Comparison of ENCODE assay signal across 12 mouse cellular contexts in the genomic region with DNA sequence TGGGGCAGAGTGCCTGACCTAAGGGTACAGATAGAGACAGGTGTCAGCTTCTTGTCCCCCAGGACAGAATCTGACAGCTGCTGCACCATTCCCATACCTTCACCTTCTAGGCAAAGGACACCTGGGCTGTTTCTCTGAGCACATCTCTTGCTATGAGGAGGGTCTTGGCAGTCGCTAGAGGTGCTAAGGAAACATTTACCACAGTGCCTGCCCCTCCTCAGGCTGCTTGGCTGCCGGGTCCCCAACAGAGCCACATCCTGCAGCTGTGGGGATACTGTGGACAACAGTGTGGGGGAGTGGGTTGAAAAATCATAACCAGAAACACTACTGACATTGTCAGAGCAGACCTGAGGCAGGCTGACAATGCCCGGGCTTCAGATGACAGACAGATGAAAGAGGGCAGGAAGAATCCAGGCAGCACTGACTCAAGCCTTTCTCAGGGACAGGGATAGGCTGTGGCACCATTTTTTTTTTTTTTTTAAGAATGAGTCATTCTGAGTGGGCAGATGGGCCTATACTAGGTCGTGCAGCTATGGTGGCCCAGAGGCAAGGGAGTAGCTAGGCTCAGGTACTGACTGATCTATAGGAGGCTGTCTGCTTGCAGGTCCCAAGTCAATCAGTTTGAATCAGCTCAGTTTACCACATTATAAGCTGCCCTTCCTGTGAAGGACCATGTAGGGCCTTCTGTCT.
A peak's percentile ranks its signal among the peaks of the same experiment; 100 is the strongest.
DNase-seq lines count a peak whose midpoint lies in the region; ATAC-seq and TF ChIP-seq lines count a peak whose summit lies in the region.
"Had no signal": no experiment of that assay in that cellular context is flagged by ENCODE, and none has a peak within 500 bp of the region (broad histone marks: within the 10 kb centered on the region; RNA-seq: fewer than 3 reads in every experiment).

No protein-coding gene starts in this region.

- peak; percentile 19 for DNase-seq in adrenal gland, adult 8-10 months
- DNase-seq in embryonic facial prominence, embryonic 10.5 days (ENCODE audit: low spot score) = no peak
- no peak for DNase-seq in hindbrain, embryonic 10.5 days (ENCODE audit: low spot score)
- DNase-seq in midbrain, embryonic 14.5 days = no peak
- no peak for DNase-seq in thymus, postnatal 4 days
- DNase-seq in gastrocnemius, adult 8-10 months (ENCODE audit: low spot score in 2 of 2) = no peak
- no peak for DNase-seq in kidney, postnatal 25 days
- no peak for DNase-seq in stomach, postnatal 0 days (ENCODE audit: low spot score)
- DNase-seq: kidney, adult 9 months; lung, adult 2 months; thymus, adult 2 months had no signal

- peaks cover 21% of the 10 kb centered on the region for H3K4me1 ChIP-seq in embryonic facial prominence, embryonic 10.5 days
- peaks cover 30% of the 10 kb centered on the region for H3K4me1 ChIP-seq in hindbrain, embryonic 10.5 days (replicated peaks)
- H3K4me1 ChIP-seq in midbrain, embryonic 14.5 days (ENCODE audit: control insufficient read depth, insufficient read depth, low read length) = peaks cover 28% of the 10 kb centered on the region
- no peaks in the 10 kb centered on the region for H3K4me1 ChIP-seq in stomach, postnatal 0 days (replicated peaks; ENCODE audit: control insufficient read depth, insufficient read depth)

- H3K27ac ChIP-seq in embryonic facial prominence, embryonic 10.5 days (replicated peaks) = peak overlapping the region; percentile 54; the same call in 1 of the 2 replicates
- peak overlapping the region; percentile 79 for H3K27ac ChIP-seq in hindbrain, embryonic 10.5 days
- H3K27ac ChIP-seq in midbrain, embryonic 14.5 days (replicated peaks; ENCODE audit: low read depth, low read length) = peak overlapping the region; percentile 66
- H3K27ac ChIP-seq in stomach, postnatal 0 days (replicated peaks) = no peak overlapping the region
- H3K27ac ChIP-seq: heart, embryonic 10.5 days had no signal

- no peak overlapping the region; the same call in 1 of the 2 replicates for H3K4me2 ChIP-seq in midbrain, embryonic 14.5 days (ENCODE audit: low read length)
- H3K4me2 ChIP-seq in stomach, postnatal 0 days (replicated peaks; ENCODE audit: low read depth) = no peak overlapping the region

- peaks cover 6% of the 10 kb centered on the region; the same call in 1 of the 2 replicates for H3K9me3 ChIP-seq in embryonic facial prominence, embryonic 10.5 days
- H3K9me3 ChIP-seq in hindbrain, embryonic 10.5 days = peaks cover 6% of the 10 kb centered on the region; the same call in 1 of the 2 replicates
- no peaks in the 10 kb centered on the region for H3K9me3 ChIP-seq in midbrain, embryonic 14.5 days (ENCODE audit: control insufficient read depth, low read length)
- H3K9me3 ChIP-seq in stomach, postnatal 0 days (ENCODE audit: control insufficient read depth, low read length) = no peaks in the 10 kb centered on the region
- H3K9me3 ChIP-seq: heart, embryonic 10.5 days had no signal

- TF ChIP-seq EP300 in stomach, postnatal 0 days (optimal IDR thresholded peaks at IDR 0.05) = no peak

- no peak overlapping the region for H3K4me3 ChIP-seq in embryonic facial prominence, embryonic 10.5 days
- H3K4me3 ChIP-seq in hindbrain, embryonic 10.5 days = no peak overlapping the region
- no peak overlapping the region for H3K4me3 ChIP-seq in midbrain, embryonic 14.5 days (replicated peaks; ENCODE audit: low read depth, low read length)
- no peak overlapping the region for H3K4me3 ChIP-seq in stomach, postnatal 0 days (ENCODE audit: low read depth, low read length)
- H3K4me3 ChIP-seq: heart, embryonic 10.5 days had no signal

- TF ChIP-seq CTCF in stomach, postnatal 0 days (IDR thresholded peaks at IDR 0.05; ENCODE audit: low read depth) = no peak

- H3K27me3 ChIP-seq in embryonic facial prominence, embryonic 10.5 days (replicated peaks; ENCODE audit: low read depth, poor library complexity, severe bottlenecking) = peaks cover 46% of the 10 kb centered on the region
- H3K27me3 ChIP-seq in hindbrain, embryonic 10.5 days (ENCODE audit: insufficient read depth, poor library complexity, severe bottlenecking) = peaks cover 53% of the 10 kb centered on the region
- H3K27me3 ChIP-seq in midbrain, embryonic 14.5 days (ENCODE audit: control insufficient read depth, insufficient read depth, low read length) = peaks cover 15% of the 10 kb centered on the region; the same call in 1 of the 2 replicates
- H3K27me3 ChIP-seq in stomach, postnatal 0 days (ENCODE audit: control insufficient read depth, insufficient read depth, low read length) = no peaks in the 10 kb centered on the region

- no peaks in the 10 kb centered on the region for H3K36me3 ChIP-seq in embryonic facial prominence, embryonic 10.5 days (replicated peaks)
- no peaks in the 10 kb centered on the region for H3K36me3 ChIP-seq in hindbrain, embryonic 10.5 days
- no peaks in the 10 kb centered on the region for H3K36me3 ChIP-seq in midbrain, embryonic 14.5 days (ENCODE audit: control insufficient read depth, insufficient read depth, low read length)
- H3K36me3 ChIP-seq in stomach, postnatal 0 days (ENCODE audit: control insufficient read depth, insufficient read depth, low read length) = no peaks in the 10 kb centered on the region
- H3K36me3 ChIP-seq: heart, embryonic 10.5 days had no signal

- peak; percentile 28; the same call in 1 of the 2 replicates for ATAC-seq in midbrain, embryonic 14.5 days (ENCODE audit: low FRiP score, low TSS enrichment)
- ATAC-seq in stomach, postnatal 0 days (ENCODE audit: low FRiP score, low TSS enrichment) = no peak

- H3K9ac ChIP-seq in midbrain, embryonic 14.5 days (replicated peaks; ENCODE audit: low read length) = no peak overlapping the region
- H3K9ac ChIP-seq in stomach, postnatal 0 days (ENCODE audit: low read length) = no peak overlapping the region

- WGBS in embryonic facial prominence, embryonic 10.5 days = 28% methylated on average over 4 of the region's 4 CpGs
- 30% methylated on average over 4 of the region's 4 CpGs for WGBS in hindbrain, embryonic 10.5 days
- 15% methylated on average over 4 of the region's 4 CpGs for WGBS in midbrain, embryonic 14.5 days
- 34% methylated on average over 4 of the region's 4 CpGs for WGBS in stomach, postnatal 0 days
